Mouse (Mus musculus) liver, embryonic 14.5 days (tissue): ENCODE results near the gene Cracr2b.

Source experiments
- CTCF ChIP-seq: IDR thresholded peaks from 2 replicates; pipeline ENCODE4 v1.5.1; 2016; ENCODE audit warnings: antibody characterized with exemption, low read depth, control low read depth
- EP300 ChIP-seq: IDR thresholded peaks from 2 replicates; pipeline ENCODE4 v1.6.1; 2016; ENCODE audit warnings: antibody characterized with exemption, low read depth

DNA sequence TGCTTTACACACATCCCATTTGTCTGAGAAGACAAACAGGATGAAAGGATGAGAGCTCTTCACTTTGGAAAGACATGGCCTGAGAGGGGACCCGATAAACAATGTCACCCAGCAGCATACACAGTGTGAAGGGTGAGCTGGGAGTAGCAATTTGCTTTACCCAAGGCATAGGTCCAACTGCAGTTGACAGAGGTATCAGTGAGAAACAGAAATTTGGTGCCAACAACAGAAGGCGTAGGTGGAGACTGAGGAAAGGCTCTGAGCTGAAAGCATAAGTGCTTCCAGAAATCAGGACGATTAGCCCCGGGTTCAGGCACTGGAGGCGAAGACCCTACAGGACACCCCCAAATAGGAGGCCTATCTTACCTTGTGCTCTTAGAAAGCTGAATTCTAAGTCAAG, 49.3 kb downstream of the Cracr2b start:
- no peak for TF ChIP-seq CTCF
- no peak for TF ChIP-seq EP300
